Mouse (Mus musculus): ENCODE data around the gene F3. TPM values are rescaled to one million over a fixed set of nuclear protein-coding genes. Genes with fewer than 3 reads are reported as not detected.
A peak's percentile ranks its signal among the peaks of the same experiment; 100 is the strongest.

Gene F3
- total RNA-seq (2014; fragmentation: Nextera tagmentation) (not detected in 2 replicates), total RNA-seq (2017) (not detected in 2 replicates)

GRCm38 (mm10) chr3:121722971-121723844 lies at the start of gene F3:
F3 (plus strand) TSS chr3:121723537.
- ATAC-seq (replicated peaks; ENCODE audit: low FRiP score, low TSS enrichment, poor library complexity, severe bottlenecking), result peak; percentile 55

- no peak for ATAC-seq (replicated peaks; ENCODE audit: low FRiP score, low TSS enrichment, poor library complexity, severe bottlenecking)
Measured at GRCm38 (mm10) chr3:121678935-121679334, 44.4 kb upstream of the F3 start.

GRCm38 (mm10) chr3:121679443-121679842 lies 43.9 kb upstream of the F3 start:
- no peak for ATAC-seq (replicated peaks; ENCODE audit: low FRiP score, low TSS enrichment, poor library complexity, severe bottlenecking)

GRCm38 (mm10) chr3:121680187-121680586 lies 43.1 kb upstream of the F3 start:
- no peak for ATAC-seq (replicated peaks; ENCODE audit: low FRiP score, low TSS enrichment, poor library complexity, severe bottlenecking)

- ATAC-seq (replicated peaks; ENCODE audit: low FRiP score, low TSS enrichment, poor library complexity, severe bottlenecking), result no peak
Measured at GRCm38 (mm10) chr3:121682439-121683411, 40.6 kb upstream of the F3 start.

- no peak for ATAC-seq (replicated peaks; ENCODE audit: low FRiP score, low TSS enrichment, poor library complexity, severe bottlenecking)
Measured at GRCm38 (mm10) chr3:121684552-121684951, 38.8 kb upstream of the F3 start.

GRCm38 (mm10) chr3:121684963-121685362 lies 38.4 kb upstream of the F3 start:
- ATAC-seq (replicated peaks; ENCODE audit: low FRiP score, low TSS enrichment, poor library complexity, severe bottlenecking), result no peak

- no peak for ATAC-seq (replicated peaks; ENCODE audit: low FRiP score, low TSS enrichment, poor library complexity, severe bottlenecking)
Measured at GRCm38 (mm10) chr3:121685985-121686384, 37.4 kb upstream of the F3 start.

- no peak for ATAC-seq (replicated peaks; ENCODE audit: low FRiP score, low TSS enrichment, poor library complexity, severe bottlenecking)
Measured at GRCm38 (mm10) chr3:121686408-121686911, 36.9 kb upstream of the F3 start.

GRCm38 (mm10) chr3:121687741-121688140 lies 35.6 kb upstream of the F3 start:
- no peak for ATAC-seq (replicated peaks; ENCODE audit: low FRiP score, low TSS enrichment, poor library complexity, severe bottlenecking)

GRCm38 (mm10) chr3:121689029-121689428 lies 34.3 kb upstream of the F3 start:
- ATAC-seq (replicated peaks; ENCODE audit: low FRiP score, low TSS enrichment, poor library complexity, severe bottlenecking), result no peak

GRCm38 (mm10) chr3:121689697-121690096 lies 33.6 kb upstream of the F3 start:
- no peak for ATAC-seq (replicated peaks; ENCODE audit: low FRiP score, low TSS enrichment, poor library complexity, severe bottlenecking)

GRCm38 (mm10) chr3:121693001-121693730 lies 30.2 kb upstream of the F3 start:
- no peak for ATAC-seq (replicated peaks; ENCODE audit: low FRiP score, low TSS enrichment, poor library complexity, severe bottlenecking)

GRCm38 (mm10) chr3:121693746-121694145 lies 29.6 kb upstream of the F3 start:
- no peak for ATAC-seq (replicated peaks; ENCODE audit: low FRiP score, low TSS enrichment, poor library complexity, severe bottlenecking)

GRCm38 (mm10) chr3:121697169-121697568 lies 26.2 kb upstream of the F3 start:
- no peak for ATAC-seq (replicated peaks; ENCODE audit: low FRiP score, low TSS enrichment, poor library complexity, severe bottlenecking)

- ATAC-seq (replicated peaks; ENCODE audit: low FRiP score, low TSS enrichment, poor library complexity, severe bottlenecking), result no peak
Measured at GRCm38 (mm10) chr3:121699401-121699800, 23.9 kb upstream of the F3 start.

GRCm38 (mm10) chr3:121699849-121700248 lies 23.5 kb upstream of the F3 start:
- no peak for ATAC-seq (replicated peaks; ENCODE audit: low FRiP score, low TSS enrichment, poor library complexity, severe bottlenecking)

GRCm38 (mm10) chr3:121700364-121700952 lies 22.9 kb upstream of the F3 start:
- ATAC-seq (replicated peaks; ENCODE audit: low FRiP score, low TSS enrichment, poor library complexity, severe bottlenecking), result no peak
